Mouse (Mus musculus): ENCODE measurements around the gene Hs3st6.

DNA sequence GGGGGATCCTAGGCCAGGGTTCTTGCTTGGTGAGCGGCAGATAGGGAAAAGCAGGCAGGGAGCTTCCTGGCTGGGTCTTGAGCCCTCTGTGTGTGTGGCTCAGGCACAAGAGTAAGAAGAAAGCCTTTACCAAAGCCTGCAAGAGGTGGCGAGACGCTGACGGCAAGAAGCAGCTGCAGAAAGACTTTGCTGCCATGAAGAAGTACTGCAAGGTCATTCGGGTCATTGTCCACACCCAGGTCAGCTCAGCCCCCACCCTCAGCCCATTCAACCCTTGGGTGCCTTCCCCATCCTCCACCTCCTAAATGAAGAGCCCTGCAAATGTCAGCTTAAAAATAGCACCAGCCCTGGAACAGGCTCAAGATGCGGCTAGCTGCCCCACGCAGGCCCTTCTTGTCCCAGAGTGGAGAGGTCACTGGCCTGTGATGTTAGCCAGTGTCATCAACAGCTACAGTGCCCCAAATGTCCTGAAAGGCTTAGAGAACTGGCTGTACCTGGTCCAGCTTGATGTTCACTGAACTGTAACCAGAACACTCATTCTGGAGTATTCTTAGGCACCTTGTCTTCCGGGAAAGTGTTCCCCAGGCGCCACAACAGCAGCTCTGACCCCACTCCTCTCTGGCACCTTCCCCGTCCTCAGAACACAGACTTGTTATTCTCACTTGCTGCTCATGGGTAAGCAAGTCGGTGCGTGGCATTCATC lies 20.4 kb upstream of the Hs3st6 start:
- TF ChIP-seq CTCF (IDR thresholded peaks at IDR 0.05; ENCODE audit: insufficient read depth, low read length) (no peak), POLR2A (IDR thresholded peaks at IDR 0.05; ENCODE audit: borderline replicate concordance, extremely low read depth, low read depth, low read length) (no peak)

All from lung, adult 2 months (tissue).